Mouse (Mus musculus): ENCODE results near the gene Ciart. TPM values are rescaled to one million over a fixed set of nuclear protein-coding genes. Genes with fewer than 3 reads are reported as not detected.

Gene Ciart
- polyA plus RNA-seq, 1 experiment = 7.6 TPM

DNA sequence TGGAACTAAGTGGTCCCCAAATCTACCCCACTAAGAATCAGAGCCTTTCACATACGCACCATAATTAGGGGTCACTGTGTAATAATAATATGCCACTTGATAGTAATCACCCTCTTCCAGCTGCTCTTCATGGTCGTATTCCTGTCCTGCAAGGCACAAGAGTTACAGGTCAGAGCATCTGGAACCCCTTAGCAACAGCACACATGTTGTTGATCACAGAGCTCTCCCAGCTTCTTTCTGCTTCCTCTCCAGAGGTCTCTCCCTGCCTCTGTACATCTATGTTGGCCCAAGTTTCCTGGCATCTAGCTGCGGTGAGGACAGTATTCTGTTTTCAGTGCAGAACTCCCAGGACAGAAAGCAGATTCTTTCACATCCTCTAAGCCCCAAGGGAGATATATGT lies 7.6 kb upstream of the Ciart start:
- H3K4me1 ChIP-seq (ENCODE audit: control insufficient read depth, insufficient read depth, low read length) = peaks cover 6% of the 10 kb centered on the region
- no peak overlapping the region for H3K27ac ChIP-seq (ENCODE audit: insufficient read depth, low read length)
- no peak overlapping the region for H3K4me3 ChIP-seq (ENCODE audit: low read depth, low read length)
- TF ChIP-seq POLR2A (IDR thresholded peaks at IDR 0.05; ENCODE audit: insufficient read depth, low read length) (no peak), CTCF (IDR thresholded peaks at IDR 0.05; ENCODE audit: low read depth, low read length) (no peak), EP300 (IDR thresholded peaks at IDR 0.05; ENCODE audit: insufficient read depth, low read depth, low read length) (no peak)
- H3K36me3 ChIP-seq (ENCODE audit: control insufficient read depth, insufficient read depth, low read length, poor library complexity, severe bottlenecking) = no peaks in the 10 kb centered on the region
- no peaks in the 10 kb centered on the region for H3K9me3 ChIP-seq (replicated peaks; ENCODE audit: control insufficient read depth, insufficient read depth, low read length, poor library complexity, severe bottlenecking)
- no peaks in the 10 kb centered on the region for H3K27me3 ChIP-seq (ENCODE audit: control insufficient read depth, insufficient read depth, low read length, poor library complexity, severe bottlenecking)
- H3K9ac ChIP-seq (ENCODE audit: low read depth, poor library complexity, severe bottlenecking) = no peak overlapping the region

GRCm38 (mm10) chr3:95887596-95887995 lies 5.5 kb upstream of the Ciart start:
- peaks cover 6% of the 10 kb centered on the region for H3K4me1 ChIP-seq (ENCODE audit: control insufficient read depth, insufficient read depth, low read length)
- H3K4me3 ChIP-seq (ENCODE audit: low read depth, low read length) = no peak overlapping the region
- H3K36me3 ChIP-seq (ENCODE audit: control insufficient read depth, insufficient read depth, low read length, poor library complexity, severe bottlenecking) = no peaks in the 10 kb centered on the region
- TF ChIP-seq POLR2A (IDR thresholded peaks at IDR 0.05; ENCODE audit: insufficient read depth, low read length) (no peak), EP300 (IDR thresholded peaks at IDR 0.05; ENCODE audit: insufficient read depth, low read depth, low read length) (no peak), CTCF (IDR thresholded peaks at IDR 0.05; ENCODE audit: low read depth, low read length) (no peak)
- no peak overlapping the region for H3K9ac ChIP-seq (ENCODE audit: low read depth, poor library complexity, severe bottlenecking)
- H3K27me3 ChIP-seq (ENCODE audit: control insufficient read depth, insufficient read depth, low read length, poor library complexity, severe bottlenecking) = no peaks in the 10 kb centered on the region
- H3K9me3 ChIP-seq (replicated peaks; ENCODE audit: control insufficient read depth, insufficient read depth, low read length, poor library complexity, severe bottlenecking) = no peaks in the 10 kb centered on the region
- no peak overlapping the region for H3K27ac ChIP-seq (ENCODE audit: insufficient read depth, low read length)

- no peaks in the 10 kb centered on the region for H3K9me3 ChIP-seq (replicated peaks; ENCODE audit: control insufficient read depth, insufficient read depth, low read length, poor library complexity, severe bottlenecking)
- no peaks in the 10 kb centered on the region for H3K4me1 ChIP-seq (ENCODE audit: control insufficient read depth, insufficient read depth, low read length)
- TF ChIP-seq POLR2A (IDR thresholded peaks at IDR 0.05; ENCODE audit: insufficient read depth, low read length) (no peak), EP300 (IDR thresholded peaks at IDR 0.05; ENCODE audit: insufficient read depth, low read depth, low read length) (no peak), CTCF (IDR thresholded peaks at IDR 0.05; ENCODE audit: low read depth, low read length) (no peak)
- H3K9ac ChIP-seq (ENCODE audit: low read depth, poor library complexity, severe bottlenecking) = no peak overlapping the region
- H3K27me3 ChIP-seq (ENCODE audit: control insufficient read depth, insufficient read depth, low read length, poor library complexity, severe bottlenecking) = no peaks in the 10 kb centered on the region
- no peak overlapping the region for H3K4me3 ChIP-seq (ENCODE audit: low read depth, low read length)
- no peaks in the 10 kb centered on the region for H3K36me3 ChIP-seq (ENCODE audit: control insufficient read depth, insufficient read depth, low read length, poor library complexity, severe bottlenecking)
- no peak overlapping the region for H3K27ac ChIP-seq (ENCODE audit: insufficient read depth, low read length)
Measured at GRCm38 (mm10) chr3:95884400-95884799, 2.3 kb upstream of the Ciart start.

DNA sequence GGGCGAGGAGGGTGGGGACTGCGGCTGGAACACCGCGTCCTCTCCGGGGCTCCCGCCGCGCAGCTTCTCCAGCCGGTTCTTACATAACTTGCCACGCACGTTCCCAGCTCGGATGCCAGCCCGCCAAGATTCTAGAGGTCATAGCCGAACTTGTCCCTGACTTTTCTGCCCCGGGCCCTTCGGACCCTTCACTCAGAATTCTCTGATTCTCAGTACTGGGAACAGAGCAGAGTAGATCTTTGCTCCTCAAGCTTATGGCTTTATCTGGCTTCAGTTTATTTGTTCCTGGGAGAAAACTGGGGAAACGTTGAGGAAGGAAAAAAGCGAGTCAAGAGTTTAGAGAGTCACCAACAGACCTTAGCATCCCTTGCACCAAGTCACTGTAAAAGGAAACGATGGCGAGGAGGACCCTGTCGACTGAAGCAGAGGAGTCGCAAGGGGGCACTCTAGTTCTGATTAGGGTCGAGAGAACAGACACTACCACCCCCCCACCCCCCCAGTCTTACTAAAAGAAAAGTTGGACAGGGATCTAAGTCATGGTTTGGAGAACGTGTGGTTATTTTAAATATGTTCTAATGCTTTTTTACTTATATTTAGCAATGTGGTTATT lies 870 bp upstream of the Ciart start:
- Histone ChIP-seq H3K36me3 (ENCODE audit: control insufficient read depth, insufficient read depth, low read length, poor library complexity, severe bottlenecking) (no peaks in the 10 kb centered on the region), H3K4me3 (ENCODE audit: low read depth, low read length) (peak overlapping the region; percentile 36), H3K27me3 (ENCODE audit: control insufficient read depth, insufficient read depth, low read length, poor library complexity, severe bottlenecking) (no peaks in the 10 kb centered on the region), H3K4me1 (ENCODE audit: control insufficient read depth, insufficient read depth, low read length) (no peaks in the 10 kb centered on the region), H3K9me3 (replicated peaks; ENCODE audit: control insufficient read depth, insufficient read depth, low read length, poor library complexity, severe bottlenecking) (no peaks in the 10 kb centered on the region), H3K27ac (ENCODE audit: insufficient read depth, low read length) (no peak overlapping the region), H3K9ac (ENCODE audit: low read depth, poor library complexity, severe bottlenecking) (peak overlapping the region; percentile 17; the same call in 1 of the 2 replicates)
- TF ChIP-seq CTCF (IDR thresholded peaks at IDR 0.05; ENCODE audit: low read depth, low read length) (peak; percentile 69), EP300 (IDR thresholded peaks at IDR 0.05; ENCODE audit: insufficient read depth, low read depth, low read length) (no peak)

DNA sequence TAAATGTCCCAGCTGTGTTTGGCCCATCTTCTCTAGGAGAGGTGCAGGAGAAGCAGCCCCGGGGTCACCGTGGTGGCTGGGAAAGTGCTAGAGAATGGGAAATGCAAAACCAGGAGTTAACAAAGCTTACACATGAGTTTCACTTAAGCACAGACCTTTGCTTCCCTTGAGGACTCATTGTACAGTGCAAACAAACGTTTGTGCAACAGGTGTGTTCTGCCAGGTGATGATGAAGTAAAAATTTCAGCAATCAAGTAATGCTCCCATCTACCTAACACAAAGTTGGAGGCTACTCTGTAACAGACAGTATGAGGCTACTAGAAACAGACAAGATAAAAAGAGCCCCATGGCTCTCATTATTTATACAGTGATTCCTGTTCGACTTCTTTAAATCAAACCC lies 3.0 kb downstream of the Ciart start:
- TF ChIP-seq EP300 (IDR thresholded peaks at IDR 0.05; ENCODE audit: insufficient read depth, low read depth, low read length) (no peak), POLR2A (IDR thresholded peaks at IDR 0.05; ENCODE audit: insufficient read depth, low read length) (no peak), CTCF (IDR thresholded peaks at IDR 0.05; ENCODE audit: low read depth, low read length) (no peak)

GRCm38 (mm10) chr3:95872048-95872447 lies 10.0 kb downstream of the Ciart start:
- Histone ChIP-seq H3K27ac (ENCODE audit: insufficient read depth, low read length) (no peak overlapping the region), H3K9me3 (replicated peaks; ENCODE audit: control insufficient read depth, insufficient read depth, low read length, poor library complexity, severe bottlenecking) (no peaks in the 10 kb centered on the region), H3K4me3 (ENCODE audit: low read depth, low read length) (peak overlapping the region; percentile 60), H3K36me3 (ENCODE audit: control insufficient read depth, insufficient read depth, low read length, poor library complexity, severe bottlenecking) (peaks cover 7% of the 10 kb centered on the region), H3K4me1 (ENCODE audit: control insufficient read depth, insufficient read depth, low read length) (peaks cover 4% of the 10 kb centered on the region), H3K9ac (ENCODE audit: low read depth, poor library complexity, severe bottlenecking) (peak overlapping the region; percentile 88), H3K27me3 (ENCODE audit: control insufficient read depth, insufficient read depth, low read length, poor library complexity, severe bottlenecking) (no peaks in the 10 kb centered on the region)
- TF ChIP-seq CTCF (IDR thresholded peaks at IDR 0.05; ENCODE audit: low read depth, low read length) (no peak), POLR2A (IDR thresholded peaks at IDR 0.05; ENCODE audit: insufficient read depth, low read length) (no peak), EP300 (IDR thresholded peaks at IDR 0.05; ENCODE audit: insufficient read depth, low read depth, low read length) (no peak)

More for the DNA sequence above, 3.0 kb downstream of the Ciart start:
- Histone ChIP-seq H3K4me1 (ENCODE audit: control insufficient read depth, insufficient read depth, low read length) (no peaks in the 10 kb centered on the region), H3K9me3 (replicated peaks; ENCODE audit: control insufficient read depth, insufficient read depth, low read length, poor library complexity, severe bottlenecking) (no peaks in the 10 kb centered on the region), H3K4me3 (ENCODE audit: low read depth, low read length) (no peak overlapping the region), H3K27ac (ENCODE audit: insufficient read depth, low read length) (no peak overlapping the region), H3K9ac (ENCODE audit: low read depth, poor library complexity, severe bottlenecking) (no peak overlapping the region), H3K36me3 (ENCODE audit: control insufficient read depth, insufficient read depth, low read length, poor library complexity, severe bottlenecking) (no peaks in the 10 kb centered on the region), H3K27me3 (ENCODE audit: control insufficient read depth, insufficient read depth, low read length, poor library complexity, severe bottlenecking) (no peaks in the 10 kb centered on the region)

All from ES-Bruce4 (cell line).